Mouse (Mus musculus) forebrain, embryonic 11.5 days (tissue): ENCODE data around the gene Prkca. TPM values are rescaled to one million over a fixed set of nuclear protein-coding genes. Genes with fewer than 3 reads are reported as not detected.

Source experiments
- ATAC-seq: fragments of 200-750 bp; cut with Nextera tagmentation; replicated peaks from 2 replicates; pipeline ENCODE4 v1.8.0; 2017; ENCODE audit warnings: moderate TSS enrichment; ENCODE audit not compliant: low FRiP score
- DNase-seq: peaks from one replicate; pipeline ENCODE4 v3.0.0-alpha.2; 2017; ENCODE audit warnings: low spot score
- H3K27ac ChIP-seq: fragments of 300-500 bp; sonication (generic); 2 replicates; pipeline ENCODE4 v1.5.1; 2014; ENCODE audit warnings: low read depth, low read length
- H3K27me3 ChIP-seq: fragments of 300-500 bp; sonication (generic); 2 replicates; pipeline ENCODE4 v1.6.1; 2014; ENCODE audit warnings: mild to moderate bottlenecking, low read length, mixed read lengths; ENCODE audit not compliant: control insufficient read depth, insufficient read depth
- H3K36me3 ChIP-seq: fragments of 300-500 bp; sonication (generic); 2 replicates; pipeline ENCODE4 v1.6.1; 2014; ENCODE audit warnings: mild to moderate bottlenecking, low read length, moderate library complexity, mixed read lengths; ENCODE audit not compliant: control insufficient read depth, insufficient read depth
- H3K4me1 ChIP-seq: fragments of 300-500 bp; sonication (generic); replicated peaks from 2 replicates; pipeline ENCODE4 v1.6.1; 2014; ENCODE audit warnings: low read length, mixed read lengths; ENCODE audit not compliant: control insufficient read depth, insufficient read depth
- H3K4me2 ChIP-seq: fragments of 300-500 bp; sonication (generic); 2 replicates; pipeline ENCODE4 v1.6.1; 2014; ENCODE audit warnings: low read depth, mild to moderate bottlenecking, low read length, moderate library complexity, mixed read lengths; ENCODE audit not compliant: severe bottlenecking
- H3K4me3 ChIP-seq: fragments of 300-500 bp; sonication (generic); 2 replicates; pipeline ENCODE4 v1.5.1; 2014; ENCODE audit warnings: low read depth, low read length
- H3K9ac ChIP-seq: fragments of 300-500 bp; sonication (generic); 2 replicates; pipeline ENCODE4 v1.6.1; 2014; ENCODE audit warnings: low read length
- H3K9me3 ChIP-seq: fragments of 300-500 bp; sonication (generic); 2 replicates; pipeline ENCODE4 v1.6.1; 2016; ENCODE audit warnings: low read length, mixed read lengths; ENCODE audit not compliant: control insufficient read depth
- WGBS: fragments of 180-500 bp; shearing (Covaris S2); extraction: QIAGEN DNeasy Blood & Tissue Kit; methylation state at CpG from one replicate; pipeline ENCODE4 v1.1.7; 2014; 5-methylcytosine and 5-hydroxymethylcytosine counted together
- polyA plus RNA-seq: library from polyadenylated mRNA; unstranded; fragments of >200 nt; fragmentation: Nextera tagmentation; extraction: Ambion mirVana; gene quantifications from 2 replicates; pipeline ENCODE4 v1.2.1, GENCODE M21; 2014

Prkca gene
- polyA plus RNA-seq, result 4.9 and 5.2 TPM in 2 replicates

DNA sequence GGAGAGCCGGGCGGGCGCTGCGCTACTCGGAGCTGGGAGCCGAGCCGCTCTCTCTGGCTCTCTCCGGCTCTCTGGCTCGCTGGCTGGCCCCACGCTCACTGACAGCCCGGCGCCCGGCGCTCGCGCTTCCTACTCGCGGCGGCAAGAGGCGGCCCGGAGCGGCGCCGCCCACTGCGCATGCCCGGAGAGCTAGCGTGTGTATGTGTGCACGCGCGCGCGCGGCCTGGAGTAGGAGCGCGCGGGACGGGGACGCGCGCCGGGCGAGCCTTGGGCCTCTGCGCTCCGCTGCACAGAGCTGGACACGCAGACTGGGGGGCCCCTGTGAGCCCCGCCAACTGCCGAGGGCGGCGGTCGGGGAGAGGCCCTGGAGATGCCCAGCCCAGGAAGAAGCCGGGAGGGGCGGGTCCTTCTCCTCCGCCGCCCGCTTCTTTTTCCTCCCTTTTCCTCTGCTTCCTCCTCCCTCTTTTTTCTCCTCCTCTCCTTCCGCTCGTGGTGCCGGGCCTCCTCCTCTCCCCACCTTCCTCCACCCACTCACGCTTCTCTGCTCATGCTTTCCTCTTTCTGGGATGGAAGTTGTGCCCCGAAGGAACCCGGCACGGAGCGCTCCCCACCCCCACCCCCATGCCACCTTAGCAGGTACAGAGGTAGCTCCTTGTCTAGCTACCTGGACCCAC, at the start of gene Prkca:
Prkca (minus strand) TSS at position 140 of the 674 bp plus-strand sequence.
- Histone ChIP-seq H3K4me1 (peaks cover 9% of the 10 kb centered on the region), H3K9me3 (no peaks in the 10 kb centered on the region), H3K4me2 (peak within 1 kb of the TSS; percentile 100), H3K27me3 (peaks cover 10% of the 10 kb centered on the region), H3K9ac (peak within 1 kb of the TSS; percentile 85), H3K27ac (peak within 1 kb of the TSS; percentile 53; the same call in 1 of the 2 replicates), H3K36me3 (no peaks in the 10 kb centered on the region), H3K4me3 (peak within 1 kb of the TSS; percentile 70)
- DNase-seq (peak; percentile 97), ATAC-seq (peak; percentile 94)
- WGBS, result under 1% methylated on average over 57 of the region's 63 CpGs

DNA sequence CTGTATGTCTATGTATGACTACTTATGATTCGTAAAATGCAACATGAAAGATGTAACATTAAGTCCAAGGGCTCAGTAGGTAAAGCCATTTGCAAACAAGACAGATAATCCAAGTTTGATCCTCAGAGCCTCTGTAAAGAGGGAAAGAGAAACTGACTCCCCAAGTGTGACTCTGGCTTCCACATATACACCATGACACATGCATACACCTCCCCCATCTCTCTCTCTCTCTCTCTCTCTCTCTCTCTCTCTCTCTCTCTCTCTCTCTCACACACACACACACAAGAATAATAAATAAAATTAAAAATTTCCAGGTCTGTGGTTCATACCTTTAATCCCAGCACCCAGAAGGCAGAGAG, 41.9 kb upstream of the Prkca start:
- DNase-seq, result no peak
- H3K4me2 ChIP-seq, result no peak overlapping the region

GRCm38 (mm10) chr11:108384920-108385665, 41.4 kb upstream of the Prkca start:
- Histone ChIP-seq H3K27ac (no peak overlapping the region), H3K36me3 (no peaks in the 10 kb centered on the region), H3K4me3 (no peak overlapping the region), H3K27me3 (no peaks in the 10 kb centered on the region), H3K4me2 (no peak overlapping the region), H3K9ac (no peak overlapping the region), H3K9me3 (no peaks in the 10 kb centered on the region), H3K4me1 (no peaks in the 10 kb centered on the region)
- DNase-seq (no peak), ATAC-seq (no peak)
- WGBS, result 72% methylated on average over 4 of the region's 4 CpGs

More for the DNA sequence above, 41.9 kb upstream of the Prkca start:
- no peak overlapping the region for H3K27ac ChIP-seq
- no peaks in the 10 kb centered on the region for H3K27me3 ChIP-seq
- no peaks in the 10 kb centered on the region for H3K9me3 ChIP-seq
- no peak overlapping the region for H3K4me3 ChIP-seq
- no peaks in the 10 kb centered on the region for H3K36me3 ChIP-seq
- H3K4me1 ChIP-seq, result no peaks in the 10 kb centered on the region
- no peak for ATAC-seq
- WGBS, result 91% methylated on average over 1 of the region's 1 CpGs
- H3K9ac ChIP-seq, result no peak overlapping the region

DNA sequence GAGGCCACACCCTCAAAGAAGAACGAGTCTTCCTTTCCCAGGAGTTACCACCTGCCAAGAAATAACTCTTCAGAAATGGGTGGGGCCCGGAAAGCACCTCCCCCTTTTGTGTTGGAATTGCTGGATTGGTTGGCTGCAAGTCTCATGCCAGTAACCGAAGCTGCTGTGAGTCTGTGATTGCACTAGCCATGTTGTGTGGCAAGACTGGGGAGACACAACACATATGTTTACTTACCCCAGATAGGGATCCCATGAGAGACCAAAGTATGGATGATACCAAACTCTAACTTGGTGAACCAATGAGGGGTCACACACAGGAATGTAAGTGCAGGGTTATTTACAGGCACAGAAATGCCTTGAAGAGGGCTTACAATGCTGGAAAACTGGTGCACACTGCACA, 38.9 kb upstream of the Prkca start:
- Histone ChIP-seq H3K27ac (no peak overlapping the region), H3K4me2 (no peak overlapping the region), H3K4me3 (no peak overlapping the region), H3K9me3 (no peaks in the 10 kb centered on the region), H3K36me3 (no peaks in the 10 kb centered on the region), H3K27me3 (no peaks in the 10 kb centered on the region), H3K4me1 (no peaks in the 10 kb centered on the region), H3K9ac (no peak overlapping the region)
- ATAC-seq (no peak), DNase-seq (no peak)
- 84% methylated on average over 3 of the region's 3 CpGs for WGBS

- H3K4me1 ChIP-seq, result no peaks in the 10 kb centered on the region
- DNase-seq, result no peak
- H3K4me2 ChIP-seq, result no peak overlapping the region
- no peak overlapping the region for H3K27ac ChIP-seq
- H3K27me3 ChIP-seq, result no peaks in the 10 kb centered on the region
- no peak overlapping the region for H3K9ac ChIP-seq
- H3K9me3 ChIP-seq, result no peaks in the 10 kb centered on the region
- WGBS, result 75% methylated on average over 4 of the region's 4 CpGs
- no peak overlapping the region for H3K4me3 ChIP-seq
- no peak for ATAC-seq
- no peaks in the 10 kb centered on the region for H3K36me3 ChIP-seq
Measured at GRCm38 (mm10) chr11:108378363-108378751, 34.6 kb upstream of the Prkca start.

DNA sequence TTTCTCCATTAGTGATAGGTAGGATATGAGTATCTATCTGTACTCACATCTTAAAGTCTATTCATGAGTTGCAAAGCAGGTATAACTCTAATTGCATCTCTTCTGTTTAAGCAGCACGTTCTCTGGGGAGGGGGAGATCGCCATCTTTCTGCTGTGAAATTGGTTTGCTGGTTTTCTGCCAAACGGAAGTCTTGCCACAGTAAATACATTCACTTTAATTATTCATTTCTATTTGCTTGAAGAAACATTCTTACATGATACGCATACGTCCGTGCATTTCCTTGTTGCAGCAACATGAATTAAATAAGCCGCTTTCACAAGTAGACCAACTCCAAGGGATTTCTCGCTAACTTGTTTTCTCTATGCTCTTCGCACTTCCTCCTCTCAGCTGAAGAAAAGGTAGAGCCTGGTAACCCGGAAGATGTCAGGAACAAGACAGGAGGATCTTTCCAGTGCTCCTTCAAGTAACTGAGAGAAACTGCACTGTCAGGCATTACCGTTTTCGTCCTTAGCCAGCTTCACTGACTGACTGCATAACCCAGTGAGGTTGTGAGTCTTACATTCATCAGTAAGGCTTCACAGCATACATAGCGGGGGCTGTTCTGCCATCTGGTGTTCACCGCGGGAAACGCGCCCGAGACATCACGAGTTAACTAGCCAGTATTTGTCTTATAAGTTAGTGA, 34.1 kb upstream of the Prkca start:
- Histone ChIP-seq H3K36me3 (no peaks in the 10 kb centered on the region), H3K27ac (no peak overlapping the region), H3K9ac (no peak overlapping the region), H3K27me3 (no peaks in the 10 kb centered on the region), H3K4me3 (no peak overlapping the region), H3K9me3 (no peaks in the 10 kb centered on the region), H3K4me1 (no peaks in the 10 kb centered on the region), H3K4me2 (no peak overlapping the region)
- ATAC-seq (peak; percentile 61; the same call in 1 of the 2 replicates), DNase-seq (peak; percentile 87)
- 43% methylated on average over 19 of the region's 19 CpGs for WGBS

GRCm38 (mm10) chr11:108376815-108377214, 33.1 kb upstream of the Prkca start:
- Histone ChIP-seq H3K27me3 (no peaks in the 10 kb centered on the region), H3K4me1 (no peaks in the 10 kb centered on the region), H3K36me3 (no peaks in the 10 kb centered on the region), H3K27ac (no peak overlapping the region), H3K4me3 (no peak overlapping the region), H3K9me3 (no peaks in the 10 kb centered on the region), H3K9ac (no peak overlapping the region), H3K4me2 (no peak overlapping the region)
- ATAC-seq (no peak), DNase-seq (no peak)
- 93% methylated on average over 7 of the region's 7 CpGs for WGBS

- H3K9ac ChIP-seq, result no peak overlapping the region
- no peak overlapping the region for H3K27ac ChIP-seq
- no peak overlapping the region for H3K4me3 ChIP-seq
- no peaks in the 10 kb centered on the region for H3K4me1 ChIP-seq
- DNase-seq (no peak), ATAC-seq (no peak)
- no peaks in the 10 kb centered on the region for H3K27me3 ChIP-seq
- 78% methylated on average over 1 of the region's 1 CpGs for WGBS
- H3K36me3 ChIP-seq, result no peaks in the 10 kb centered on the region
- no peak overlapping the region for H3K4me2 ChIP-seq
- no peaks in the 10 kb centered on the region for H3K9me3 ChIP-seq
Measured at GRCm38 (mm10) chr11:108367046-108367445, 23.3 kb upstream of the Prkca start.
